Mouse (Mus musculus) splenic B cell, adult 2 months (primary cell): Measurements from ENCODE around the gene Rasa2.

Experiments used
- DNase-seq: peaks from one replicate; pipeline ENCODE4 v3.0.0-alpha.2; 2011; ENCODE audit warnings: low read depth, low spot score
- H3K27me3 ChIP-seq: 2 replicates; pipeline ENCODE4 v1.6.1; 2012; ENCODE audit warnings: mild to moderate bottlenecking, low read length, moderate library complexity, mixed read lengths; ENCODE audit not compliant: control insufficient read depth, poor library complexity, insufficient read depth, severe bottlenecking
- H3K36me3 ChIP-seq: 2 replicates; pipeline ENCODE4 v1.6.1; 2012; ENCODE audit warnings: mild to moderate bottlenecking, low read length, moderate library complexity, mixed read lengths; ENCODE audit not compliant: control insufficient read depth, poor library complexity, insufficient read depth, severe bottlenecking

Rasa2 gene

DNA sequence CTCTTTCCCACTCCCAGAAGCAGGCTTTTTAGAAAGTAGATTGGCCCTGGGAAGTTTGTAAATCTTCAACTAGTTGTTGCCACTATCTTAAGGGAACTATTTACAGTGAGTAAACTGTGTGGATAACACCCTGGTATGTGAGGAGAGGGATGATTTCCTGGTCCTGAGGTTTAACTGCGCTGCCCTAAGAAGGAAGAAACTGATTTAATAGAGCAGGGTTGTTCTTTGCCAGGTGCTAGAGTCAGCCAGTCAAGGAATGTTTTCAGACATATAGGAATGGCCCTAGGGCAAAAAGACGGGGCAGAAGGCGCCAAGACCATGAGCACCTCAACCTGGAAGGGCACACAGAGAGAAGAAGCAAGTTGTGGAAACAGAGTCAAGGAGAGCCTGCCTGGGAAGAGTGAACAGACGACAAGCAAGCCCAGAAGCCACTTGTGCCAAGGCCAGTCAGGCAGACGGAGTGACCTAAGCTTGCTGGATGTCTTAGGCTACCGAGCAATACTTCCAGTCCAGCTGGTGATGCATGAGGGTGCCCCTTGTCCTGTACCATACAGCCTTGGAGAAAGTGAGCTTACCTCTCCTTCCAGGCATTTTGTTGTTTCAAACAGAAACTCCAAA lies 765 bp upstream of the Rasa2 start:
- H3K36me3 ChIP-seq, result no peaks in the 10 kb centered on the region
- DNase-seq, result no peak
- H3K27me3 ChIP-seq, result no peaks in the 10 kb centered on the region

DNA sequence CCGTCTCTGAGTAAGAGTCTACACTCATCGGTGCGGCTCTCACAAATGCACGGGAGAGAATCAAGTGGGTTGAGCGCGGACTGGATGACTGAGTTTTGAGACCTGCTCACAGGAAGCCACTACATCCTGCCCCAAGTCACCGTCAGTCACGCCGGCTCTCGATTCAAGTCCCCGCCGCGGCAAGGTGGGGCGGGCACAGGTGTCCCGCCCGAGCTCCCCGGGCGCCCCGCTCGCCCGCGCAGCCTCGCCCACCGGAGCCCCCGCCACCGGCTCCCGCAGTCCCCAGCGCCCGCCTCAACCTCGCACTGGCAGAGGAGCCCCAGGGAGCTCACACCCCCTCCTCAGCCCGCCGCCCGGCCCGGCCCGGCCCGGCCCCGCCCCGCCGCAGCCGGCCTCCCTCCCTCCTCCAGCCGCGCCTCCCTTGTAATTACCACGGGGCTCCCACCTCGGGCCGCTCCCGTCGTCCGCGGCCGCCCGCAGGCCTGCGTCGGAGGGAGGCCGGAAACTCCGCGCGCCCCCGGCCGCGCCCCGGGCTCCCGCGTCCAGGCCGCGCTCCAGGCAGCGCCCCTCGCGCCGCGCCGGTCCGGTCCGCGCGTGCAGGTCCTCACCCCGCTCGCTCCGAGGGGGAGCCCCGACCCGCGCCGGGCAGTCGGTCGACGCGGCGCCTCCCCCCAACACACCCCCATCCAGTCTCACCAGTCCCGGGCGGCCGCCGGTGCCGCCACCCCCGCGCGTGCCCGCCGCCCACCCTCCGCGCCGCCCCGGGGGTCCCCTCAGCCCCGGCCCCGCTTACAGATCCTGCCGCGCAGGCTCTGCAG lies 637 bp downstream of the Rasa2 start:
- no peaks in the 10 kb centered on the region for H3K36me3 ChIP-seq
- DNase-seq, result peak; percentile 87
- H3K27me3 ChIP-seq, result no peaks in the 10 kb centered on the region

DNA sequence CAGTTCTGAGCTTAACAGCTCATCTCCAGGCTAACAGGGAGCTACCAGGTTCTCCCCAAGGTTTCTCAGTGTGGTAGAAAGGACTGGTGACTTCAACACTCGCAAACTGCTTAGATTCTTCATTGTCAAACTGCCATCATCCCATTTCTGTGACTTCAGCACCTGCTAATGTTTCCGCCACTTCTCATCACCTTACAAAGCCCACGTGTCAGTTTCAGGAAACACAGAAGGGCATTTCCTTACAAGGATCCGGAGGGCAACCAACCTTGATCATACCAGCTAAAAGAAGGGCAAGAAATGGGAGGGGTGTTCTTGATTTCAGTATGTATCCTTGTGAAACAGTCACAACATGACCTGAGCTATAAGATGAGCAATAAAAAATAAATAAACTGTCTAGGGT lies 2.3 kb downstream of the Rasa2 start:
- peak; percentile 50 for DNase-seq

DNA sequence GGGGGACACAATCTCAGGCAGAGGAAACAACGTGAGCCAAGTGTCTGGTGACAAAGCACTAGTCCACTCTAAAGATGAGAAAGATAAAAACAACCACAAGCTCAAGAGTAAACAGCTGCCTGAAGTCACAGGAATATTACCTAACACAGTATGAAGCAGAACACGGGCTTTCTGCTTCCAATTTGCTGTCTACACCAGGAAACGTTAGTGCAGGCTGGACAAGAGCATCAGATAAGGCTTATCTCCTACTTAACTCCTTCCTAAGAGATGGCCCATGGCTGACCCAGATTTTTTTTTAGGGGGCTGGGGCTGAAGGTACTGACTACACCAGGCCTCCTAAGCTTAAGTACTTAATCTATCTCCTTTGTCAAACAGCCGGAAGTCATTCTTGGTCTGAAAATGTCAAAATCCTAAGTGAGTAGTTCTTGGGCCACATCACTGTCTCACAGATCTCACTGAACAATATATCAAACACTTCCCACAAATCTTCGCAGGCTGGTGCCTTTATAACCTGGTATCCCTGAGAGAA lies 3.8 kb downstream of the Rasa2 start:
- Histone ChIP-seq H3K36me3 (no peaks in the 10 kb centered on the region), H3K27me3 (no peaks in the 10 kb centered on the region)
- DNase-seq, result no peak

More for the DNA sequence above, 2.3 kb downstream of the Rasa2 start:
- H3K27me3 ChIP-seq, result no peaks in the 10 kb centered on the region
- H3K36me3 ChIP-seq, result no peaks in the 10 kb centered on the region

DNA sequence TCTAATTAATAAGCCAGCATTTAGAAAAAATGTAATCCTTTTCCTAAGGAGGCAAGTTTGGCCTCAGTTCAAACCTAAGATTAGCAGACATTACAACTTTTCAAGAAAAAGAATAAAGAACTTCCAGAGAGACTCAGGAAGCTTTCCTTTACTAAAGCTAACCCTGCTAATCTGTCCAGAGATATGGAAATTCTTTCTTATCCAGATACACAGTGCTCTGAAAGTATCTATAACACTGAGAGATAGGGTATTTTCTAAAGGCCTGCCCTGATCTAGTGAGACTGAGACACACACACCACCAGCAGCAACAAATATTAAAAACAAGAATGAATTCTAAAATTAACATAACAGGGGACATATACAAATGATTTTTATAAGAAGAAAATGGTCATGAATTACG lies 4.4 kb downstream of the Rasa2 start:
- DNase-seq, result no peak
- Histone ChIP-seq H3K27me3 (no peaks in the 10 kb centered on the region), H3K36me3 (no peaks in the 10 kb centered on the region)

DNA sequence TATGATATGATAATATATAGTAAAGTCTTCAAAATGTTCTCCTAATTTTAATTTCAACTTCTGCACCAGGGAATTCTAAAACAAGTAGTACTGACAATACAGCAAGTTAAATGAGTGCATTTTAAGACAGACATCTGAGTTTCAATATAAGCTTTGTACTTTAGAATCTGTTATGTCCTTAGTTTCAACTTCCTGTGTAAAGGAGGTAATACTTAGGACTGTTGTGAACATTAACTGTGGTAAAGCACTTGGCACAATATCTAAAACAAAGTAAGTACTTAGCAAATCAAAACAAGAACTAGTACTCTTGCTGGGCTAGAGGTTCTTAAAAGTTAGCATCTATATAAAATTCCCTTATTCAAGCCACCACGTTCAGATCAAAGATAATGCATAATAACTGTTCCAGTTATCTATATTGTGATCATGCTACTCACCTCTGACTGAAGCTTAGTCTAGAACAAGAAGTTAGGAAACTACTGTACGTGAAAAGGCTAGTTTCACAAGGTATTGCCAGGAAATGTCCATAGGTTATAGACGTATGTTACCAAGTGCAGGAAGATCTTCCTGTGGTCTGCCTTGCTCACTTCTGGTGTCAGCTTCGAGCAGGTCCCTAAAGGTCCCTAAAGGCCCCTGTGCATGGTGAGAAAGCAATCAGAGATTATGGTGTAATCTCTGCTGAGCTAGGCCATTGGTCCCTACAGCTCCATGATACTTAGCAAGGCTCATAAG lies 12.8 kb downstream of the Rasa2 start:
- Histone ChIP-seq H3K36me3 (no peaks in the 10 kb centered on the region), H3K27me3 (no peaks in the 10 kb centered on the region)
- no peak for DNase-seq

DNA sequence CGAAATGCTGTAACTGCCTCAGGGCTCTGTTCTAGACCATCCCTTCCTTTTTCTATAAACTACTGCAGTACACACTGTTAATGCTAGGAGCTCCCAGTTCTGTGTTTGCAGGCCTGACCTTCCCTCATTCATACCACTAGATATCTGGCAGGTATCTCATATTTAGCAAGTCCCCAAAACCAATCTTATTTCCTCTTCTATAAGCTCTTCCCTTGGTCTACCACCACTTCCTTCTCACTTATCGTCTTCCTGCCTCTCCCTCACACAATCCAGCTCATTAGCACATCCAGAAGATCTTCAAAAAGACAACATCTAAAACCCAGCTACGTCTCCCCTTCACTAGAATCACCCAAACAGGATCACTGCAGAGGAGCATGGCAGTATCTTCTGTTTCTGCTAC lies 19.1 kb downstream of the Rasa2 start:
- DNase-seq, result no peak
- H3K36me3 ChIP-seq, result peaks cover 7% of the 10 kb centered on the region; the same call in 1 of the 2 replicates
- no peaks in the 10 kb centered on the region for H3K27me3 ChIP-seq

DNA sequence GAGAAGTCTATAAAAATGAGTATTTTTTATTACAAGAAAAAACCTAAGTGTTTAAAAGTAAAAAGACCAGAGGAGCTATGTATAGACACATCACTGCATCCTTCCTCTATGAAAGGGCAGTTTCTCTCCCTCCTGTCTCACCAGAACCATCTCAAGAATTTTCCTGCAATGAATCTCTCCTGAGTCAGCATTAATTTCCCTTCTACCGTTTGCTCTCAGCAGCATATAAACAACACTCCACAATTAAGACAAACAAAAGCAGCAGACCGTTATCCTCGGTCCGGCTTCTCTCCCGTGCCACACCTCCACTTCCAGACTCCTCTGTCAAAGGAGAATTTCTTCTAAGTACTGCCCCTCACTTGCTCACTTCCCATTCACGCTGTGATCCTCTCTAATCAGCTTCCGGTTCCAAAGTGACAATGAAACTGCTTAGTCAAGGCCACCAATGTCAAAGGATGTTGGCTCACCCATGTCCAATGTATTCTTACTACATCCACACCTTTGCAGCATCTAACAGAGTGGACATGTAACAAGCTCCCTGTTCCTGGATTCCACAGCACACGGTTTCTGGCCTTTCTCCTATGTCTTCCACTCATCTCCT lies 19.6 kb downstream of the Rasa2 start:
- H3K27me3 ChIP-seq, result no peaks in the 10 kb centered on the region
- H3K36me3 ChIP-seq, result peaks cover 11% of the 10 kb centered on the region; the same call in 1 of the 2 replicates
- no peak for DNase-seq

DNA sequence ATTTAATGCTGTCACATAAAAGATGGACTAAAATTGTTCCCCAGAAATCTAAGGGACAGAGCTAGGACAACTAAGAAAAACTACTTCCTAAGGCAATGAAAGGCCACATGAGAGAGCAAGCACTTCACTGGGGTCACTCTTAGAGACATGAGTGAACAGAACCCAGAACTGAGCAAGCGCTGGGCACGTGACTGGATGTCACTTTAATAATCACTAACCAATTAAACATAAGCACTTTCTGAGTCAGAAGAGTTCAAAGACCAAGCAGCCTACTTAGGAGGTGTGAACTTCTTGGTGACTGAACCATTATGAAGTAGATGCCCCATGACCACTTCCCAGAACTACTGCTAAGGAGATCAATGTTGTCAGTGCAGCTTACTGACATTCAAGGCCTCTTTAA lies 20.6 kb downstream of the Rasa2 start:
- peaks cover 13% of the 10 kb centered on the region for H3K36me3 ChIP-seq
- DNase-seq, result no peak
- no peaks in the 10 kb centered on the region for H3K27me3 ChIP-seq

DNA sequence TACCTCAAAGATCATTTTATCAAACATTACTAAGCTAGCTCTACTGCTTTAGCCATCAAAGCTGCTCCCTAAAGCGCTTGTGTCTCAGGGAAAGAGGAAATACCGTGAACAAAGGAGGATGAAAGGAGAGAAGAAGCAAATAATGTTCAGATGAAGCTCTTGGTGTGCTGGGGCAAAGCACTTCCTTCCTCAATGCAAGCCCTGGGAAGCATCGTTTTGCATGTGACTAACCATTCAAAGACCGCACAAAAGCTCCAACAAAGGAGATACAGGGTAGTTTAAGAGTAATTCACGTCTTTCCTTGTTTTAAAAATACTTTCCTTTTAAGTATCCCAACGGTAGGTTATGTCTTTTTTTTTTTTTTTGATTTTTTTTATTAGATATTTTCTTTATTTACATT lies 28.0 kb downstream of the Rasa2 start:
- Histone ChIP-seq H3K36me3 (peaks cover 12% of the 10 kb centered on the region), H3K27me3 (no peaks in the 10 kb centered on the region)
- no peak for DNase-seq

DNA sequence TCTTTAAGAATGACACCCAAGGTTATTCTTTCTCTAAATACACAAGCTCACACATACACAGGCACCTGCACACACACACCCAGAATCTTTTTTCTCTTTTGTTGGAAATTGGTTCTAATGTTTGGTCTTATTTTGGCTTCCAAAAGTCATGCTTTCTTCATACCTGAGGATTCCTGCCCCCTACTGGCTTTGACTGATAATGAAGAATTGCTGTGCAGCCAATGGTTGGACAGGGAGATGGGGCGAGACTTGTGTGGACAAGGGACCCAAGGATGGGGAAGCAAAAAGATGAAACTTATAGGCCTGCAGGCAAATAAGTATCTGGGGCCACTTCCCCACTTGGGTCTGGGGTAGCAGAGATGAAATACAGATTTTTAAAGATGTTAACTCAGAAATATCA lies 33.5 kb downstream of the Rasa2 start:
- DNase-seq, result peak; percentile 42
- Histone ChIP-seq H3K36me3 (peaks cover 8% of the 10 kb centered on the region; the same call in 1 of the 2 replicates), H3K27me3 (no peaks in the 10 kb centered on the region)

DNA sequence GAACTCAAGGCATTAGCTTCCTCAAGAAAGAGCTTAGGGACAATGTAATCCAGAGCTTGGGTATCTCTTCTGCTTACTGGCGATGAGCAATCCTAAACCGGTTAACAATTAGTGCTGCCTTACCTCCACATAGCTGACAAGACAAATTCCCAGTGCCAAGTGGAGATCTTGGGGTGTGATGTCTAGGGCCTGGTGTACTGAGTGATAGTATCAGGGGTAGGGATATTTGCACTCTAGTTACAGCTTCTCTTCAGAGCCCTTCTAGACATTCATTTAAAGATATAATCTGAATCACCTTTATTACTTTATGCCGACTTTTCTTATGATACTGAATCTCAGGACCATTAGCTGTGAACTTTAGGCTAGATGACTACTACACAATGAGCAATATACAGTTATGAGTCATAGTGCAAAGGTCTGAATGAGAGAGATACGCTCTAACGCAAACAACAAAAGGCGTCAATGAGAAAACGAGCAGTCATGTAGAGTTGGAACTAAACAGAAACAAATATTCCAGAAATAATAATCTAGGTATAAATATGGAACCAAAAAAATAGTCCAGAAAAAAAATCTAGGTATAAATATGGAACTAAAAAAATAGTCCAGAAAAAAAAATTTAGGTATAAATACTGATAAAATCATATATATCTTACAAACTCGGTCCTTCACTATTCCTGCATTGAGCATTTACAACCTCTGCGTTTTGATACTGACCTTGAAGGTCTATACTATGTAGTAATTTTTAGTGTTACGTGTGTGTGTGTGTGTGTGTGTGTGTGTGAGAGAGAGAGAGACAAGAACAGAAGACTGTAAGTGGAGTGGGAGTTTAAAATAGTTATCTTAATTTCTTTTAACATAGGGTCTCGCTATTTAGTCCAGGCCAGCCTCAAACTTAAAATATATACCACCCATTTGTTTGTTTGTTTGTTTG lies 38.5 kb downstream of the Rasa2 start:
- H3K36me3 ChIP-seq, result peaks cover 17% of the 10 kb centered on the region; the same call in 1 of the 2 replicates
- no peaks in the 10 kb centered on the region for H3K27me3 ChIP-seq
- DNase-seq, result no peak

DNA sequence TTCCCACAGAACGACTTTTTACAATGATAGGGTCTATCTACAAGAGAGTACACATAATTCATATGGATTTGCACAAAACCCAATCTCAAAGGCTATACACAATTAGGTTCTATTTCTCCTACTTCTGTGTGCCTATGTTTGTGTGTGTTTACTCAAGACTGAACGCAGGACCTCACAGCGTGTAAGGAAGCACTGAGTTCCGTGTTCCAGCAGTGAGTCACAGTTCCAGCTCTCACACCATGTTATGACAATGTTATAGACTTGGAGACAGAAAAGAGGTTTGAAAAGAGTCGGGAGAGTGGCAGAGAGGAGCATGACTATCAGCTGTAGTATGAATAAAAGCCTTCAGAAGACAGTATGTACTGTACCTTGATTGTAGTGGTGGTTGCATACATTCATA lies 42.1 kb downstream of the Rasa2 start:
- Histone ChIP-seq H3K27me3 (no peaks in the 10 kb centered on the region), H3K36me3 (peaks cover 14% of the 10 kb centered on the region)
- no peak for DNase-seq

DNA sequence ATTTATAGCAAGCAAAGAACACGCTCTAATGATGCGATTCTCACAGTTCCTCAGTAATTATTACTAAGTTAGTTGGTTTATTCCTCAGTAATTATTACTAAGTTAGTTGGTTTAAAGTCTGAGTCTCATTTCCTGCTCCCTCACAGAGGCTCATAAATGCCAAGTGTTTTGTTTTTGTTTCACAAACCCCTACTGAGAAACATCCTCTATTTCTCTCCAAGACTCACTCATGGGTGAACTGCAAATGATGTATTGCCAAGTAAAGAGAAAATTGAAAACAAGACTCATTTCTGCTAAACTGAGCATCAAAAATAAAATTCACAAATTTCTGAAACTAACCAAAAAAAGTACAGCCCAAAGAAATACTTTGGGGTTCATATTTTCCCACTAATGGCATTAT lies 47.9 kb downstream of the Rasa2 start:
- DNase-seq, result peak; percentile 31
- Histone ChIP-seq H3K27me3 (no peaks in the 10 kb centered on the region), H3K36me3 (peaks cover 7% of the 10 kb centered on the region; the same call in 1 of the 2 replicates)
